Mouse (Mus musculus): ENCODE data around the gene Cript. TPM values are rescaled to one million over a fixed set of nuclear protein-coding genes. Genes with fewer than 3 reads are reported as not detected.

Gene Cript
- total and polyA plus RNA-seq, 3 experiments: 18.4 to 43.1 (median 34.8) TPM

- H3K9me3 ChIP-seq (replicated peaks; ENCODE audit: low read length): no peaks in the 10 kb centered on the region
- H3K27me3 ChIP-seq (replicated peaks): no peaks in the 10 kb centered on the region
- H3K27ac ChIP-seq (ENCODE audit: insufficient read depth, low read depth): no peak overlapping the region
- H3K4me2 ChIP-seq (ENCODE audit: insufficient read depth, low read depth, poor library complexity, severe bottlenecking): no peak overlapping the region
- dilution Hi-C loops (cut with MboI; ENCODE audit: extremely low pct_ligation_motif_present, extremely low pct_unique_long_range_greater_than_20kb, low sequenced_read_pairs) (no loop called here), in situ Hi-C loops (cut with MboI; ENCODE audit: low pct_ligation_motif_present, low pct_unique_long_range_greater_than_20kb, low sequenced_read_pairs) (no loop called here)
- H3K4me1 ChIP-seq (ENCODE audit: control insufficient read depth in 1 of 2, insufficient read depth in 2 of 2): peaks cover 0 to 5% of the 10 kb centered on the region in 2 experiments; a peak in 2 of 4 replicates
- no peaks in the 10 kb centered on the region for H3K36me3 ChIP-seq (replicated peaks in 1 of 2; ENCODE audit: control insufficient read depth in 1 of 2, insufficient read depth in 1 of 2, low read length in 1 of 2)
- no peak overlapping the region for H3K4me3 ChIP-seq (replicated peaks in 1 of 3; ENCODE audit: low read depth in 2 of 3, low read length in 2 of 3, poor library complexity in 1 of 3)
- TF ChIP-seq SMC3 (IDR thresholded peaks at IDR 0.05; ENCODE audit: low read depth, low read length) (no peak), HCFC1 (IDR thresholded peaks at IDR 0.05; ENCODE audit: low read depth, low read length) (no peak)
- DNase-seq (ENCODE audit: extremely low read depth): no peak
- H3K79me2 ChIP-seq (replicated peaks; ENCODE audit: control insufficient read depth, extremely low read depth, insufficient read depth, poor library complexity, severe bottlenecking): no peaks in the 10 kb centered on the region
- no peak overlapping the region for H3K9ac ChIP-seq (ENCODE audit: insufficient read depth, low read depth)
Measured at GRCm38 (mm10) chr17:87063461-87063860, 38.1 kb downstream of the Cript start.

- TF ChIP-seq MAX (IDR thresholded peaks at IDR 0.05; ENCODE audit: low read length) (no peak), RAD21 (IDR thresholded peaks at IDR 0.05; ENCODE audit: low read depth, low read length) (no peak), TCF12 (IDR thresholded peaks at IDR 0.05; ENCODE audit: low read depth, low read length) (no peak), MXI1 (IDR thresholded peaks at IDR 0.05; ENCODE audit: low read depth, low read length) (no peak), POLR2A (IDR thresholded peaks at IDR 0.05; ENCODE audit: low read depth, low read length) (no peak), CHD2 (IDR thresholded peaks at IDR 0.05; ENCODE audit: low read length) (no peak), MEF2A (IDR thresholded peaks at IDR 0.05; ENCODE audit: borderline replicate concordance, low read depth, low read length) (no peak), ZKSCAN1 (IDR thresholded peaks at IDR 0.05; ENCODE audit: borderline replicate concordance, low read depth, low read length) (no peak), ZC3H11A (IDR thresholded peaks at IDR 0.05; ENCODE audit: low read depth, low read length) (no peak), ZNF384 (IDR thresholded peaks at IDR 0.05; ENCODE audit: low read depth, low read length) (no peak), NELFE (IDR thresholded peaks at IDR 0.05; ENCODE audit: low read depth, low read length) (no peak), USF1 (IDR thresholded peaks at IDR 0.05; ENCODE audit: low read depth, low read length) (no peak), MAFK (IDR thresholded peaks at IDR 0.05; ENCODE audit: insufficient replicate concordance, low read length) (no peak), IRF4 (IDR thresholded peaks at IDR 0.05; ENCODE audit: low read depth, low read length) (no peak), JUND (conservative IDR thresholded peaks at IDR 0.05; ENCODE audit: low read depth, low read length) (no peak), SIN3A (IDR thresholded peaks at IDR 0.05; ENCODE audit: low read length) (no peak), POLR2AphosphoS2 (IDR thresholded peaks at IDR 0.05; ENCODE audit: low read depth, low read length) (no peak), CTCF (conservative IDR thresholded peaks at IDR 0.05 in 1 of 2, IDR thresholded peaks at IDR 0.05 in 1 of 2; ENCODE audit: low read depth in 2 of 2, low read length in 2 of 2) (no peak)
- H3K79me2 ChIP-seq (replicated peaks; ENCODE audit: control insufficient read depth, extremely low read depth, insufficient read depth, poor library complexity, severe bottlenecking): no peaks in the 10 kb centered on the region
- no peak overlapping the region for H3K9ac ChIP-seq (ENCODE audit: insufficient read depth, low read depth)
- dilution Hi-C loops (cut with MboI; ENCODE audit: extremely low pct_ligation_motif_present, extremely low pct_unique_long_range_greater_than_20kb, low sequenced_read_pairs): no loop called here
- DNase-seq (ENCODE audit: extremely low read depth): peak; percentile 26
- no peak overlapping the region for H3K27ac ChIP-seq (ENCODE audit: insufficient read depth, low read depth)
- H3K36me3 ChIP-seq (replicated peaks in 1 of 2; ENCODE audit: control insufficient read depth in 1 of 2, insufficient read depth in 1 of 2, low read length in 1 of 2): no peaks in the 10 kb centered on the region
- no peaks in the 10 kb centered on the region for H3K9me3 ChIP-seq (replicated peaks; ENCODE audit: low read length)
- peaks cover 0 to 5% of the 10 kb centered on the region in 2 experiments; a peak in 2 of 4 replicates for H3K4me1 ChIP-seq (ENCODE audit: control insufficient read depth in 1 of 2, insufficient read depth in 2 of 2)
- H3K27me3 ChIP-seq (replicated peaks): no peaks in the 10 kb centered on the region
- in situ Hi-C loops (cut with MboI; ENCODE audit: low pct_ligation_motif_present, low pct_unique_long_range_greater_than_20kb, low sequenced_read_pairs): no loop called here
- peak overlapping the region; percentile 4; the same call in 1 of the 2 replicates for H3K4me2 ChIP-seq (ENCODE audit: insufficient read depth, low read depth, poor library complexity, severe bottlenecking)
- H3K4me3 ChIP-seq (replicated peaks in 1 of 3; ENCODE audit: low read depth in 2 of 3, low read length in 2 of 3, poor library complexity in 1 of 3): no peak overlapping the region
Measured at GRCm38 (mm10) chr17:87063969-87064368, 38.6 kb downstream of the Cript start.
